Mouse (Mus musculus) layer of hippocampus, adult 2 months (tissue): ENCODE measurements at regions not wholly inside any gene's neighbourhood (a gene's known extent, or its start where the extent isn't known, plus 50 kb on each side); places are given as distances from the start of the nearest gene placed in this dataset.

ENCODE experiments used
- DNase-seq, 2 experiments: peaks; one replicate each; pipeline ENCODE4 v3.0.0; 2022; ENCODE audit warnings: low spot score in 2 of 2
- H3K27ac ChIP-seq: fragments of 200-600 bp; 2 replicates; pipeline ENCODE4 v1.8.1; 2022
- H3K4me3 ChIP-seq: fragments of 200-600 bp; 2 replicates; pipeline ENCODE4 v1.8.1; 2022; ENCODE audit warnings: mild to moderate bottlenecking
- CTCF ChIP-seq: fragments of 200-600 bp; conservative IDR thresholded peaks from 2 replicates; pipeline ENCODE4 v1.8.1; 2022; ENCODE audit warnings: antibody characterized with exemption, mild to moderate bottlenecking, moderate library complexity

- DNase-seq: no peak
- no peak overlapping the region for H3K27ac ChIP-seq
- no peak overlapping the region for H3K4me3 ChIP-seq
- no peak for TF ChIP-seq CTCF
Measured at GRCm38 (mm10) chr6:14146394-14146793, 275.1 kb upstream of the 2610001J05Rik start.

DNA sequence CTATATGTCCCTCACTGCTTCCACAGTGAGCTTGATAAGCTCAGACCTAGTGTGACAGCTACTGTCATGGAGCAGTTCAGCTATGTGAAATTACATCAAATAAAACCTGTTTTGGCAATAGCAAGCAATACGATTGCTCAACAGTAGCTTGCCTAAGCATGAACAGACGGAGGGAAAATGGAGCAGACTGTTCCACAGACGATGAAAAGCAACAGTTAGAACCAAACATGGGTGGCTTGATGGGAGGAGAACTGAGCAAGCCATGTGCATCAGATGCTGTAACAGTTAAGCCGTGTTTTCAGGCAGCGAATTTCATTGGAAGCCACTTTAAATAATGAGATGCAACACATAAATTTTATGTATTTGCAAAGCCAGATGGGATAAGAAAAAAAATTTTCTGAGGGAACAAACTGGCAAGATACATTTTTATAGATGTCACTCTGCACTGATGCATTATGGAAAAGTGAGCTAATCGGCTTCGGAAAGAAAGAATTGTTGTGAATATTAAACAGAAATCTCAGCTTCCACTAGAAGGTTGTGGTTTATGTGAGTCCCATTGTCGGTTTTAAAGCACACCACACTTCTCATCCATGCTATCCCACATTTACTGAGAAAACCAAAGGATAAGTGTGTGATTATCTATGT, 270.9 kb upstream of the 2610001J05Rik start:
- peak; percentile 82 to 88 for DNase-seq
- H3K4me3 ChIP-seq: no peak overlapping the region
- TF ChIP-seq CTCF: no peak
- H3K27ac ChIP-seq: peak overlapping the region; percentile 81

DNA sequence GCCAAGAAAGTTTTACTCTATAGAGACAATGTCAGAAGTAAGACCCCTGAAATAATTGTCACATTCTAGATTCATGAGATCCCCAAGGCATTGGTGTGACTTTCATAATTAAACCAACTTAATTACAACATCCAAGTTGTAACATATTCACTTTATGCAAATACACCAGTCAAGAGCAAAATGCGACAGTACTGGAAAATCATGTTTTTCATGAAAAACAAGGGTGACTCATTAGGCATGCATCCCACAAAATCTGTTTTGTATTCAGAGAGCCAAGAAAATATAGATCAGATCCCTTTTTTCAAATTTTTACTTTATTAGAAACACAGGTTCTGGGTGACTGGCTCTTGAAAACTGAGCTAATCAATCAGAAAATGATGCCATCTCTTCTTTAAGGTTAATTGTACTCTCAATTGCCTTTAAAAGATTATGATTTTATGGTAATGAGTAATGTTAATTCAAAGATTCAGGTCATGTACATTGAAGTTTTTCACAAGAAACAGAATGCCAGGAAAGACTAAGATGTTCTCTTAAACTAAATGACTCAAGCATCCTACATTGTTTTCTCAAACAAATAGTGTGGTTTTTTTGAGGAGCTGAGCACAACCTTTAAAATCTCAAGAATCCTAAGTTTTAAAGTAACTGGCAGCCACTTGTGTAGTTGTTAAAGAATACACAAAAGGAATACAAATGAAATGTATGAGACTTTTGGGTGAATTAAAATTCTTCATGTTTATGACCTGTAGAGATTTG, 259.2 kb upstream of the 2610001J05Rik start:
- DNase-seq: peak in 1 of 2 experiments; percentile 66
- peak overlapping the region; percentile 67 for H3K27ac ChIP-seq

DNA sequence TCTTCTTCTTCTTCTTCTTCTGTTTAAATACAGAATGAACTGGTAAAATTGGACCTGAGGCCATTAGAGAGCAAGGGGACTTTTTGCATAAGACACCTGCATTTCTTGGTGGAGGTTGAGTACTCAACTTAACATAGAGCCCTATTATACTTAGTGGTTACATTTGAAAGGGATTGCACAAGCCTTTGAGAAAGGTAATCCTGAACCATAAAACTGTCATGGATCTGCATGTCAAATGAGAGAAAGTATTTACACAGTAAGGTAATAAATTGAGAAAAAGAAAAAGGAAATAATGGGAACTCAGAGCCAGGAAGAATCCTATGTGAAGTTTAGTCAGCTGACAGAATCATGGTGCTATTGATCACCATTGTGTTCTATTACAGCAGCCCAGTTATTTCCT, 258.1 kb upstream of the 2610001J05Rik start:
- H3K27ac ChIP-seq: no peak overlapping the region
- DNase-seq: no peak
- H3K4me3 ChIP-seq: no peak overlapping the region
- no peak for TF ChIP-seq CTCF

More for the DNA sequence above, 259.2 kb upstream of the 2610001J05Rik start:
- no peak for TF ChIP-seq CTCF
- H3K4me3 ChIP-seq: no peak overlapping the region

DNA sequence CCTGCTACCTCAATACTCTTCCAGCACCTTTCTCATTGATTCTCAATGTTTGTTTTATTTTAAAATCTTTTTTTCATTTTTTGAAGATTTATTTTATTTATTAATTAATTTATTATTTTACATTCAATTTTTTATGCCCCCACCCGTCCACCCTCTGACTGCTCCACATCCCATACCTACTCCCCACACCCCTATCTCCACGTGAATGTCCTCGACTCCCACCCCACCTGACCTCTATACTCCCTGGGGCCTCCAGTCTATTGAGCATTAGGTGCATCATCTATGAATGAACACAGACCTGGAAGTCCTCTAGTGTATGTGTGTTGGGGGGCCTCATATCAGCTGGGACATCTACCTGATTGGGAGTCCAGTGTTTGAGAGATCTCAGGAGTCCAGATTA, 251.0 kb upstream of the 2610001J05Rik start:
- no peak for TF ChIP-seq CTCF
- no peak overlapping the region for H3K4me3 ChIP-seq

DNA sequence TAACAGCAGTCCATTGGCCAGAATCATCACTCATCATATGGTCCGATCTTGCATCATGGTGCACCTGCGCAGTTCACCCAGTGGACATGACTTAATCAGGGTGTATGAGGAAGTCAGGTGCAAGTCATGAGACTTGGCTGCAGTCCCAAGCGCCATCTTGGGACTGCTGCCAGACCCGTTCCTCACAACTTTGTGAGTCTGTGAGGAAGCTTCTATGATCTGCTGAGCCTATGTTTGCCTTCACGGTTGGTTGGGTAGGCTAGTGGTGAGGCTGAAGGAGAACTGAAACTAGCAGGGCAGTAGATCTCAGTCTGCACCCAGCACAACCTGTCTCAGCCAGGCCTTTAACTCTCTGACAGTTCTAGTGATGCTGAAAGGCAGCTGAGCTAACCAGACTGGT, 250.2 kb upstream of the 2610001J05Rik start:
- DNase-seq: no peak
- Histone ChIP-seq H3K4me3 (no peak overlapping the region), H3K27ac (no peak overlapping the region)
- no peak for TF ChIP-seq CTCF

More for the DNA sequence above, 251.0 kb upstream of the 2610001J05Rik start:
- no peak for DNase-seq
- H3K27ac ChIP-seq: no peak overlapping the region

DNA sequence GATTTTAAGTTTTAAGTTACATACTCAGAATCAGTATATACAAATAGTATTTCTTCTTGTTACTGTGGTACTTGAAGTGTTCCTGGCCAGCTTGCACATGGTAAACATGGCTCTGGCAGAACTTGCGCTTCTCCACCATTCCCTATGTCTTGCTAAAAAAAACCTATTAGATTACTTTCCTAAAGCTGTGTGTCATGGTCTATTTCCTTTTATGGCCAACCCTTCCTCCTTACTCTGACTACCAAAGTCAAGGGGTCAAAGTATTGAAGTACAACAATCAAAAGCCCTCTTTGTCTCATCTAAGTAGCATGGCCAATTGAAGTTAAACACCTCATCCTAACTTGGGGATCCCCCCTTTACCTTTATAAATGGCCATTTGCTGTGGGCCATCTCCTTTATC, 223.6 kb upstream of the 2610001J05Rik start:
- Histone ChIP-seq H3K4me3 (no peak overlapping the region), H3K27ac (no peak overlapping the region)
- no peak for TF ChIP-seq CTCF
- no peak for DNase-seq

DNA sequence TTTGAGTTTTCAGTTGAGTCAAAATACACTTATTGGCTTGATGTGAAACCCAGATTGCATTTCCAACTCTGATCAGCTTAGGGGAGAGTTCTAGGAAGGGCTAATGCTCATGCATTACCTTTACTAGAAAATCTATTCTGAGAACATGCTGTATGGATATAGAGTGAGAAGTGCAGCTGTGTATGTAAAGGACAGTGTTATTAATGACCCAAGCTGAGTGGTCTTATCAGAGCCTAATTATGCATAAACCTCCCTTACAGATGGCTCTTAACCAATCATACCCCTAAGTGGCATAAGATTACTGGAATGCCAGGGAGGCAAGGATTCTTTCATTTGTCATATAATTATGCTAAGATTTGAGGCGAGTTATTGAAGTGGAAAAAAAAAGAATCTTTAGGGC, 210.6 kb upstream of the 2610001J05Rik start:
- DNase-seq: no peak
- TF ChIP-seq CTCF: no peak
- Histone ChIP-seq H3K27ac (no peak overlapping the region), H3K4me3 (no peak overlapping the region)

- TF ChIP-seq CTCF: no peak
- no peak overlapping the region for H3K27ac ChIP-seq
- H3K4me3 ChIP-seq: no peak overlapping the region
- DNase-seq: no peak
Measured at GRCm38 (mm10) chr6:14063735-14064134, 192.4 kb upstream of the 2610001J05Rik start.

DNA sequence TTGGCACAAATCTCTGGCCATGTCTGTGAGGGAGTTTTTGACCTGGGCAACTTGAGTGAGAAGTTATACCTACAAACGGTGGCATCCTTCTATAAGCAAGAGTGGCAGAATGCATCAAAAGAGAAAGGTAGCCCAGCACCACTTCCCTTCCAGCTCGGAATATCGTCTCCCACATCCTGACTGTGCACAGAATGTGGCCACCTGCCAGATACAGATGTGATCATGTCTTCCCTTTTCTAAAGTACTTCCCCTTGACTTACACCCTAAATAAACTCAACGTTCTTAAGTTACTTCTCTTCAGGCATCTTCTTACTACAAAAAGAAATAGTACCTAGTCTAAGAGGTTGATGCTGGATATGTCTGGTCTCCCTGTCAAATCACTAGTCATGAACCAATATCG, 175.2 kb upstream of the 2610001J05Rik start:
- no peak for TF ChIP-seq CTCF
- H3K4me3 ChIP-seq: no peak overlapping the region
- H3K27ac ChIP-seq: no peak overlapping the region
- DNase-seq: no peak

DNA sequence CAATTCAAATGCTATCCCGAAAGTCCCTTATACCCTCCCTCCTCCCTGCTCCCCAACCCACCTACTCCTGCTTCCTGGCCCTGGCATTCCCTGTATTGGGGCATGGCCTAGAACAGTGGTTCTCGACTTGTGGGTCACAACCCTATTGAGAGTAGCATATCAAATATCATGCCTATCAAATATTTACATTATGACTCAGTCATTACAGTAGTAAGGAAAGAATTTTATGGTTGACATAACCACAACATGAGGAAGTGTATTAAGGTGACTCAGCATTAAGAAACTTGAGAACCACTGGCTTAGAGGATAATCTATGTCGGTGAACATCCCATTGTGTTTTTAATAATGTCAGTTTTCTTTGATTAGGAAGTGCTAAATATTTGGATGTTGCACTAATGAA, 173.3 kb upstream of the 2610001J05Rik start:
- no peak for TF ChIP-seq CTCF
- no peak overlapping the region for H3K27ac ChIP-seq
- no peak for DNase-seq
- H3K4me3 ChIP-seq: no peak overlapping the region

GRCm38 (mm10) chr6:14025898-14026297, 154.6 kb upstream of the 2610001J05Rik start:
- DNase-seq: no peak
- H3K27ac ChIP-seq: no peak overlapping the region
- H3K4me3 ChIP-seq: no peak overlapping the region
- TF ChIP-seq CTCF: no peak

GRCm38 (mm10) chr6:14018928-14019327, 147.6 kb upstream of the 2610001J05Rik start:
- Histone ChIP-seq H3K27ac (no peak overlapping the region), H3K4me3 (no peak overlapping the region)
- no peak for TF ChIP-seq CTCF
- no peak for DNase-seq
